Mouse (Mus musculus) thymus, postnatal 36 days (tissue): ENCODE measurements around the gene Arl6.
A peak's percentile ranks its signal among the peaks of the same experiment; 100 is the strongest.

Experiments
- DNase-seq, 2 experiments: peaks; one replicate each; pipeline ENCODE4 v3.0.0; 2022; ENCODE audit warnings: mixed read lengths in 2 of 2

Gene Arl6

DNA sequence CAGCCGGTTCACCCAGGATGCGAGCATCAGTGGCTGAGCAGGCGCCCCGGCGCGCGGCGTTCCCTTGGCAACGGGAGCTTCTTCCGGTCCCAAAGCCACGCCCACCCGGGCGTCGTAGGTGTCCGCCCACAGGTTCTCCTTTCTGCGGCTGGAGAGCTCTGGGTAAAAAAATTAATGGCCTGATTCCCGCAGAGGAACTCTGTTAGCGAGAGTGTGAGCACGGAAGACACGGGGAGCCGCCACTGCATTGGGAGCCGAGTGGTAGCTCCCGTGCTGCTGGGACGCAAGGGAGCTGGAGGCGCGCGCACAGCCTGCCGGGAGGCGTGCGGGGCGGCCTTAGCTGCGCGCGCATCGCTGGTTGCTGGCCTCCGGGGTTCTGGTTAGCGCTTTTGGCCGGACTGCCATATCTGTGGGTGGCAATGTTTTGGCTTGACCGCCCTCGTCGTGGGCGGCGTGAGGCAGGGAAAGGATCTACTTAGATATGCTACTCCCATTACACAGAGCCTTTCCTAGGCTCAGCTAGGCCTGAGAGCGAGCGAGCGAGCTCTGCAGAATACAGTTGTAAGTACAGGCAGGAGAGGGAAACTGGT, at the start of gene Arl6:
Gene Arl6 (minus strand): TSS at position 290 of the 590 bp plus-strand sequence.
- DNase-seq: peak; percentile 89 to 90

DNA sequence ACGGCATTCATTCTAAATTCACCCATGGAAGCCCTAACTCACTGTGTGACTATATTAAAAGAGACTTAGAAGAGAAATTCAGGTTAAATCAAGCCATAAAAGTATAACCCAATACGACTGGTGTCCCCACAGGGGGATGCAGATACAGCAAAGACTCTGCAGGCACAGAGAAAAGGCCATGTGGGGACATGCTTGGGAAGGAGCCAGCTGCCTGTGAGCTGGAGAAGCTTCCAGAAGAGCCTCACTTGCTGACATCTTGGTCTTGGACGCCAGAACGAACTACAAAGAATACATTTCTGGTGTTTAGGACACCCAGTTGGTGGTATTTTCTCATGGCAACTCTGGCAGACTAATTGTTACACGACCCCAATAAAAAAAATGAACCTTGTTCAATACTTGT, 45.9 kb upstream of the Arl6 start:
- no peak for DNase-seq

DNA sequence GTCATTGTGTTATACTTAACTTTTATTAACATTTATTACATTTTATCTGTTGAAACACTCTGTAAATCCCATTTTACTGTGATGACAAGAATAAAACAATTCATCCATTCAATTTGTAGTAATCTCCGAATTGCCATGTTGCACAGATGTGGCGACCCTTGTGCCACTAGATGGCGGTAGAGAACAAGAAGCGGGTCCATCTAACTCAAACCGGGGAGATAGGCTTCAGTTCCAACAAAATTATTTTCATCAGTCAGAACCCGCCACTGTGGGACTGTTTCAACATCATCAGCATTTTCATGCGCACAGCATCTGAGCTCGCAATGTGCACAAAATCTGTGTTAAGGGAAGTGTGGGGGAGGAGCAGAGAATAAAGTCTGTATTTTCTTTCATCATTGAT, 44.2 kb upstream of the Arl6 start:
- DNase-seq: peak; percentile 5 to 8

DNA sequence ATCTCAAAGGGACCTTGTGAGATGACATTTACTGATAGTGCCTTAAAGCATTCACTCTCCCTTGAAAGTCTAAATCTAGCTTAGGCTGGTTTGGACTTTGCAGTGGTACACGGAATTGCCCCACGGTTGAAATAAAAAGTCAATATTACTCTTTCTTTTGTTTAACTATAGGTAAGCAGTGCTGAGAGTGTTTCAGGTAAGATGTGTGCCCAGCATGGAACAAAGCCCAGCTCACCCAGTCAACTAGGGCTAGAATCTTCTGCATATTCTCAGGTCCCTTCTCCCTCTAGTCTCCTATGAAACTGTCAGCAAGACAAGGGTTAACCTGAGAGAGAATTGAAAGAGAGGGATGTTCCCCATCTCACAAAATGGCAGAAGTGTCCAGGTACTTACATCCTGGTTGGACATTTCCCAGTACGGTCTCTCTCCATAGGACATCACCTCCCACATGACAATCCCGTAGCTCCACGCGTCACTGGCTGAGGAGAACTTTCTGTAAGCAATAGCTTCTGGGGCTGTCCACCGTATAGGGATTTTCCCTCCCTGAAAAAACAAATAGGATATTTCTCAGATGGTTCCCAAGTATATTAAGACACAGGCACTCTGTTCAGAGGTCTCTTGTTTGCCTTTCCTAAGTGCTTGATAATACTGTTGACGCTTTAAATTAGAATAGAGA, 43.2 kb upstream of the Arl6 start:
- no peak for DNase-seq

DNA sequence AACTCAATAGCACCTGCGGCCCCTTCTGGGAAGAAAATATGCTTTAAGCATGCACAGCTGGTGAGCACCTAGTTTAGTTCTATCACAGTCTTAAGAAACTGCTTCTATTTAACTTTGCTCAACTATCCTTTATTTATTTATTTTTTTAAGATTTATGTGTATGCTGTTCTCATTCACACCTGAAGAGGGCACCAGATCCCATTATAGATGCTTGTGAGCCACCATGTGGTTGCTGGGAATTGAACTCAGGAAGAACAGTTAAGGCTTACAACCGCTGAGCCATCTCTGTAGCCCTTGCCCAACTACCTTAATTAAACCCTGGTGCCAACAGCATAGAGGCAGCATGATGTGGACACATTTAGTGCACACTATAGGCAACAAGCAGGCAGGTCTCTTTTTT, 27.7 kb upstream of the Arl6 start:
- no peak for DNase-seq

DNA sequence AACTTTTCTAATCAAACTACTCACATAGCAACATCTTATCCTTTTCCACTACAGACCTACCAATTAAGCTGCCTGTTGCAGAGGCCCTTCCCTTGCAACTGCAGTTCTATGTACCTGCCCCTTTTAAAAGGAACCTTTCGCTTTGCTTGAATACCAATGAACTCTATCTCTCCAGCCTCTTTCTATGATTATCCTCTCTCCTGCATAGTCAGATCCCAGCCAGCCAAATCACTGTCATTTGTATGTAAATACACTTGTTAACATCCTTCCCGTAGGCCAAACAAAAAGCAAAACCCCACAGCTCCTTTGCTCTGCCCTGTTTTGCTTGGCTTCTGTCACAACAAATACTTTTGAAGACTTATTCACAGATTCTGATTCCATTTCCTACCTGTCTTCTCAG, 4.6 kb upstream of the Arl6 start:
- no peak for DNase-seq

DNA sequence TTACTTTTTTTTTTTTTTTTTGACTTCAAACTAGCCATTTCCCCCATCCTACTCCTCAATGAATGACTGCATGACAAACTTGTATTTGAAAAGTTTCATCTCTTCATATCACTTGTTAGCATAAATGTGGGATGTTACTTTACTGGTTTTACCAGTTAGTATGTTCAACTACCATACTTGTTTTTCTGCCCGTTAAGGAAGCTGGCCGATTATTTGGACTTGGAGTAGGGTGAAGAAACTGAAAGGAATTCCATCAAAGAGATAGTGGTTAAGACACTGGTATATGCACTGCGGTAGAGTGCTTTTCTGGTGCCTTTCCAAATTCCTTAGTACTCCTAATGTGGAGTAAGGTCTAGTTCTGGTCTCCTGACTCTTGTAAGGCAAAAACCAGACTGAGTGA, 794 bp upstream of the Arl6 start:
- no peak for DNase-seq

DNA sequence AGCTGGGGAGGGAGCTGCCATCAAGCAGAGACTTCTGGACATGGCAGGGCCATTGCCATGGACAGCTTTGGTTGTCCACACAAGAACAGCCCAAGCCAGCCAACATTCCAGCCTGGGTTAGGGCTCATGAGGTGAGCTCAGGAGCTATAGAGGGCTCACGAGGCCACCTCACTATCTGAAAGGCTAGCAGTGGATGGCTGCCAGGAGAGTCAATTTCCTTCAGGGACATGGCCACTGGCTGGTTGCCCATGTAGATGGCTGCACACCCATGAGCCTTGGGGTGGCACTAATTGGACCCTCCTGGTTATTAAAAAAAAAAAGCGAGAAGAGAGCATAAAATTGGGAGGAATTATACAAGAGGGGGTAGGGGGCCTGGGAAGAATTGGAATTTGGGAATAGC, 4.6 kb downstream of the Arl6 start:
- no peak for DNase-seq

DNA sequence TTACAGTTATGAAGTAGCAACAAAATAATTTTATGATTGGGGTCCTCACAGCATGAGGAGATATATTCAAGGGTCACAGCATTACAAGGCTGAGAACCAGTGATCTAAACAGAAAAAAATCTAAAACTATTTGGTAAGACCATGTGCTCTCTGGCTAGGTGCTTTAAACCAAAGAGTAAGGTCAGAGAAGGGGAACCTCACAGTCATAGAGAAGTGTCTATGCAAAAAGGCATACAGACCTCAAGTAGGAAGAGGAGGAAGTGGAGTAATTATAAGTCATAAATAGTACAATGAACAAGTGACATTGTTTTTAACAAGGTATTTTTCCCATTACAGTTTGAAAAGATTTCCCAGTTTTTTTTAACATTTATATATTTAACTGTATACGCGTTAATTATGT, 17.6 kb downstream of the Arl6 start:
- no peak for DNase-seq

DNA sequence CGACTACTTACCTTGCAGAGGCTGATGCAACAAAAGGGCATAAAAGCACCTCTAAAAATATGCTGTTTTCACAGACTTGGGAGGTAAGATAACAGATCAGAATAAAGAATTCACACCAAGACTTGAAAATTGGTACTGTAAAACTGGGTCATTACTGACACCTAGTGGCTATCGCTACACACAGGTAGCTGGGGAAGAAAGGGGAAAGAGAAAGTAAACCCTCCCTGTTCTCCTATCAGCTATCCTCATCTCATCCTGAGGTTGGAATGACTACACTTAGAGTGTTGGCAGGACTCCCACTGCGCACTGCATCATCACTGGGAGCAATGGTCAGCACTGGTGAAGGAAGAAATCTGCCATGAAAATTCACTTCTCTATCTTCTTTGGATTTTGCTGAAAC, 22.0 kb downstream of the Arl6 start:
- no peak for DNase-seq

DNA sequence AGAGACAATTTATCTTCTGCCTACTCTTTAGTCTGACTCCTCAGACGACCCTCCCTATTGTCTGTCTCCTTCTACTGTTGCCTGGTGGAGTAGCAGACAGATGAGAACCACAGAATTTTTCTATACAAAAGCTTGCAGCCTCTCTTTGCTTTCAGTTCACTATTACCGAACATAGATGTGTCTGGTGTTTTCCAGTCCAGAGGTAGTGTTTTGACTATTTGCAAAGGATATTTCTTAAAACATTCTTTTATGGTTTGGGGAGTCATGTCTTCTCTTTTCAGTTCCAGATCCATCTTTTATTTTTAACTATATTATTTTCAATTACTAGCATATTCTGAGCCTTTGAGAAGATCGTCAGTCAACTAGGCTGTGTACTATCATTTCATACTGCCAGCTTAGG, 23.5 kb downstream of the Arl6 start:
- DNase-seq: no peak

DNA sequence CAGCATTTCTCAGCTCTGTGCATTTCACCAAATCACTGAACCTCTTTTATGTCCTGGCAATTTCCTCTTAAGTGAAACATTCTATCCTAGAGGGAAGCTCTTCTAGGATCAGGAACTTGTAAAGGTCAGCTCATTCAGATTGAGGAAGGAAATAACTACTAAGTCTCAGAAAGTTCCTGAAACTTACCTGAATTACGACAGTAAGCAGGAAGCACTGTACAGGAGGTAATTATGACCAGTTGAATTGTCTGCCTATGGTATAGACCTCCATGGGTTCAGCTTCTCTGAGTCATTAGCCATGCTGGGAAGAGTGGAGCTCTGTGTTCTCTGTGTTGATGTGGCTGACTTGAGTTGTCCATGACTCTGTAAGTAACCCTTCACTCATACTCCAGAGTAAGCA, 28.4 kb downstream of the Arl6 start:
- no peak for DNase-seq

DNA sequence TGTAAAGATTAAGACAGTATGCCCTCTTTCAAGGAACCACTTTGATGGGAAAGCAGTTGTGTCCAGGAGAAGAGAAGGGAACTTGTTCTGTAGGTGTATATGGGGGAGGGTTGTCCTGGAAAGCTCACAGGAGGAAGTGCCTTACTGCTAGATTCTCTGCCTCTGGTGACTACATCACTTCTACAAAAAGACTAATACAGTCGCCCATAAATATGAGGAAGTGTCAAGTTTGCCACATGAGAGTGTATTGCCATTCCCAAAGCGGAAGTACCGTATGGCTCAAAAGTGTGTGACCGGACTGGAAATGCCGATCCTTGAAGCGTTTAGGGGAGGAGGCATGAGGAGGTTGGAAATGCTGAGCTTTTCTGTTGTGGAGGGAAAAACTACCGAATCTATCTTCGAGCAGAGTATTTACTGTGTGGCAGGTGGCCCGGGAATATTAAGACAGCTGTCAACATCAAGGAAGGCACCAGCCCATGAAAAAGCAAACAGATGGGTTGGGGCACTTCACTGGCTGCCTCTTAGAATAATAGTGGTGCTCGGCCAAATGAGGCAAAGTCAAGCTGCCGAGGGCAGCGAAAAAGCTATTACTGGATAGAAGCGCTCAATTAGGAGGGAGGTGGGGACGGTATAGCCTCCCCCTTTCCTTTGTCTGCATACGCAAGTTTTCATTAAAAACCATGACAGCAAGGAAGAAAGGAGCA, 35.0 kb downstream of the Arl6 start:
- DNase-seq: no peak

DNA sequence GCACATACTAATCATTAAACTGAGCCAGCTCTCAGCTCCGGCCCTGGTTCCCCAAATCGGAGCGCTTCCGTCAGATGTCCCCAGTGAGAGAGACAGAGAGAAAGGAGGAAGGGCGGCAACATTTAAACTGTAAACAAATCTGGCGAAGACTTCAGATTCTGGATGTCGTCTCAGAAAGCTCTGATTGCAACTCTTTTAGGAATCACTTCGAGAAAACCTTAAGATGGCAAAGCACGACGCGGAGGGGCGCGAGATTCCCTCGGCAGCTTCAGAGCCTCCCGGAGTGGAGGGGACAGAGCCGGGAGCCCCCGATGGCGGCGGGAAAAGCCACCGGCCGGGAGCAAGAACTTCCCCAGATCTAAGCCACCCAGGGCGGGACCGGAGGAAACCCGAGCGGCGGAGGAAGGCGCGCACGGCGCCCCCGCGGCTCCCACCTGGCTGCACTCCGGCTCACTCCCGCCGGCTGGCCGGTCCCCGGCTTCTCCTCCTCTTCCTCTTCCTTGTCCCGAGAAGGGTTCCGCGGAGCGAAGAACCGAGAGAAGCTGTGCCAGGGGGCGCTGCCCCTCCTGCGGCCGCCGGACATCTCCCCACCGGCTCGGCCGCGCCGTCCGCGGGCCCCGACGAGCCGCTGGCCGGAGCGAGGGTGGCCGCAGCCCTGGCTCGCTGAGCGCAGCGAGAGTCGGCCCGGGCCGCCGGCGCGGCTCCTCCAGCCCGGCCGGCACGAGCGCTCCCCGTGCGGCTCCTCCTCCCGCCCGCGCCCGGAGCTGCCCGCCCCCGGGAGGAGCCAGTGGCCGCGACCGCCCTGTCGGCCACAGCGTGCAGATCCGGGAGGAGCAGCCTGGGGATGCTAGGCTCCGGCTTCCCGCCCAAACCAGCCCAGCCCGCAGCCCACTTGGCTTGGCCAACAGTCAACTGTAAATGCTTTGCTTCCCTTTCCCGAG, 38.6 kb downstream of the Arl6 start, which contains the start of gene Crybg3:
Gene Crybg3 (minus strand): TSS at position 669 of the 941 bp plus-strand sequence.
- peak; percentile 18 to 25 for DNase-seq

DNA sequence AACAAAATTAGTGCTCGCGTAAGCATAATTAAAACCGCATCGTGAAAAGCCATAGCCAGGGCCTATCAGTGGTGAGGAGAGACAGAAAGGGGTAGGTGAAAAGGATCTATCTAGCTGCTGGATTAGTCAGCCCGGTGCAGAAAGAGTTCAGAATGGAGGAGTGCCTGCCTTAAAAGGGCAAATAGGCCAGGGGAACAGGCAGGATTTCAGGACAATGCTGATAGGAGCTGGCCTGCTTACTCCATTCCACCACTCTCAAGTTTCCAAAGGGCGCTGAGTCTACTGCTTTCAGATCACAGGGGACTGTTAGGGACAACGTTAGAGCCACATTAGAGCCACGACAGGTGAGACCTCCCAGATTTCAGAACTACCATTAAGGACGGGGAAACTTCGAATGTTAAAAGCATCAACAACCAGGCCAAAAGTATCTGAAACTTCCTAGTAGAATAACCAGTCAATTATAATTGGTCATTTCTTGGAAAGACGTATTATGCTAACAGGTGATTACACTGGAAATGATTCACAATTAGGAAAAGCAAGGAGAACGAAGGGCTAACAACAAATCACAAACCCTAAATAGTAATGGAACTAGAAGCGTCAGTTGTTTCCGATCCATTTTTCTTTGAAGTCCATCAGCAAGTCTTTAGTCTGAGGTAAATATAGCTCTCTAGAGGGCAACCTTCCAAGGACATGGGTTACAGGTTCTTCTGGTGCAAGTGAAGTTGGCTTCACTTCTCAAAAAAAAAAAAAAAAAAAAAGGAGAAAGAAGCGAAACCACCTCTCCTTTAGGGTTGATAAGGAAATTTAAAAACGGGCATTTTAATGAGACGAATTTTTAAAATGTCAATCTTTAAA, 39.6 kb downstream of the Arl6 start:
- DNase-seq: no peak

DNA sequence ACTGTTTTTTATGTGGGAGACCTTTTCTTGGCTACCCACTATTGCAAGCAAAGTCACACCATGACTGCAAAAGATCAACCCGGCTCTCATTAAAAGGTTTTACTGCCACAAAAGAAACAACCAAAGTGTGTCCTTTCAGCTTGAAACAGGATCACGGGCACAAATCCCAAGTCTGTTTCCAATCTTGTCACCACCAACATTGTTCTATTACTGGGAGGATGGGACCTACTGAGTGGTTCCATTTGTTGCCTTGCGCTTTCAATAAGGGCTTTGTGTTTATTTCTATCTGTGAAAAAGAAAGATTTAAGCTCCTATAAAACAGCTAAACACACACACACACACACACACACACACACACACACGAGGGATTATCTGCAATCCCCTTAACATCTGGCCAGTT, 40.2 kb downstream of the Arl6 start:
- no peak for DNase-seq

DNA sequence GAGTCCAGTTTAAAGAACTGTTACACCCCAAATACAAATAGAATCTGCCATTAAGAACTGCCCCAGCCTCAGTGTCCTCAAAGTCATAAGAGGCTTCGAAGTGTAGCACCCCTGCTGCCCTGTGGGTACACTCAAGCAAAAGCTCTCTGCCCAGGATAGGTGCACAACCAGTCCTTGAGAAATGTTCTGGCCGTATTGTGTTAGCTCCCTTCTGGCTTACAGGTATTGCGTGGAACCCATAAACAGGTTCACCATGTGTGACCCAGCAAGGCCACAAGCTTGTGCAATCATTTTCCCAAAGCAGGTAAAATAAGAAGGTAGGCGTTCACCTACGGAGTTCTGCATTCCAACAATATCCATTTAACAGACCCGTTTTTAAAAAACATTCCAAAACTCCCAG, 41.9 kb downstream of the Arl6 start:
- DNase-seq: no peak

DNA sequence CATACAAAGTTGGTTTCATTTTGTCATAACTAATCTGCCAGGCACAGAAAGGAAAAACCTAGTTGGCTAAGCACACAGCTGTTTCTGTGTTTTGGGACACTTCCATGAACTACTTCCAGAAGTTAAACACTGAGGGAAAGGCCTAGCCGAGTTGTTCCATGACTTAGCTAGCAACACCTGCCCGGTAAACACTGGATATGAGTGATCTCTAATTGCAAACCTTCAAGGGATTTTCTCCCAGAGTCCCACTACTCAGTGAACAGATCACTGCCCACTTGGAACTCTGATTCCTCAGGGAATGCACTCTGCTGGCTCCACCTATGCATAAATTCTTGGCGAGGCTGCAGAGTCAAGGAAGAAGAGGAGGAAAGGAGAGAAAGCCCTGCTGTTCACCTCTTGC, 44.5 kb downstream of the Arl6 start:
- no peak for DNase-seq

DNA sequence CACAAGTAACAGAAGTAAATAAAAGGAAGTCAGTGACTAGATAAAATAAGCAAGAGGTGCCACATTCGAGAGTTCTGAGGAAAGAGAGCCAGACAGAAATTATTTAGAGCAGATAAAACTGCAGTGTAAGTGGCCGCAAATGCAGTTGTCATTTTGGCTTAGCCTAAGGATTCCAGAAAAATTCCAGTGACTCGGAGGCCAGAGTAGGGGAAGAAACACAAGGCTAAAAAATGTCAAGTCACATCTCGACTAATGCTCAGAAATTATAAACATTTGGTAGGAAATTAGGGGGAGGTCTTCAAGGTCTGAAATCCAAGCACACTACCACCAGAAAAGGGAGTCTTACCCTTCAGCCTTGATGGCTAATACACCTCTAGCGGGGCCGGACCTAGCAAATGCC, 48.4 kb downstream of the Arl6 start:
- no peak for DNase-seq

DNA sequence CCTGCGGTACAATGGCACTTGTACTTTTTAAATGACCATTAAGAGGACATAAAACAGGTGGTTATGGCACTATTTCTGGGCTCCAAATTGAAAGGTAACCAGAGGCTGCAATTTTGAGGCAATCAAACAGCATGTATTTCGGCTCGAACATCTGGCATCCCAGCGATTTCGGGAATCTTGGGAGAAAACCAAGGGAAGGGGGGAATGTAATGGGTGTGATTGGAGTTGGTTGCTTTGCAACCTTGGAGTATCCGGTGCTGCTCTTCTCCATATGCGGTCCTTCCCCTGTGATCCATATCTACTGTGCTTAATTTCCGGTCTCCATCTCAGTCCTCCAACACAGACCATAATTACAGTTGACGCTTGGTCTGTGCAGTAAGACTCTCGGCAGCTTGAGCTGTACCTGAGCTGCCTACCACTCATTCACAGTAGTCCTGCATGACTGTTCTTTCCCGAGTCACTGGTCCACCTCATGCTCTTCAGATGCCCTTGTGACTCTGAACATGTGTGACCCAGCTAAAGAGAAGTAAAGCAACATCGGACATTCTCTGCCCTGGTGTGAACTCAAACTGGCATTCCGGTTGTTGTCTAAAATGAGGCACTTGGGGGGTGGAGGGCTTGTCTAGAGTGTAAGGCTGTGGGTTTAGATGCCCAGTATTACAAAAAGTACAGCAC, 50.7 kb downstream of the Arl6 start:
- DNase-seq: no peak

DNA sequence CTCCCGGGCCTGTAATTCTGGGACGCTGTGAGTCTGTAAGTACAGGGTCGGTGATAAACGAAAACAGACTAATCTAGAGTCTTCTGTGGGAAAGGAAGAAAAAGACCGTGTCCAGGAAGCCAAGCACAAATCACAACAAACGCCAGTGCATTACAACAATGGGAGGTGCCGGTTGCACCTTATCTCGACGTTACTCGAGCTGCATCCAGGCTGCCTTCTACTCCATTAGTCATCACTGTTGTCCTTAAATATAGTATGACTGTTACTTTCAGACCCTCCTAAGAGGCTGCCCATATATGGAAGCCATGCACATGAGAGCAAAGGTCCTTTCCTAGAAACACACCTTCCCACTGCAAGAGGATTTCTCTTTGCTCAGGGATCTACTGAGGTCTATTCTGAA, 51.4 kb downstream of the Arl6 start:
- no peak for DNase-seq

DNA sequence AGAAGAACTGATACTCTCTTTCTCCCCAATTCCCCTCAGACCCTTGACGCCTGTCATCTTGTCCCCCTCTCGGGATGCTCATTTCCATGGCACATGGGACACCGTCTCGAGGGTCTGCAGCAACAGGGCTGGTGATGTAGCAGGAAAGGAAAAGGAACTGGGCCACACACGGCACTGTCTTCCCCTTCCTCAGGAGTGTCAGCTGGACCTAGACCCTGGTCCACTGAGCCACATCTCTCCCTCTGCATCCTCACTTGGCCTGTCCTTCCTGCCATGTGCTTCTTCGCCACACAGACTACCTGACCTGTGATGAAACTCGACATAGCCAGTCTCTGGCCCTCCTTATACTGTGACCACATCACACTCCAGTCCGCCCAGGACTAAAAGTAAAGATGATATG, 52.3 kb downstream of the Arl6 start:
- no peak for DNase-seq
